Mouse (Mus musculus) brown adipose tissue, adult 24 weeks (tissue): ENCODE data around the gene Nras. TPM values are rescaled to one million over a fixed set of nuclear protein-coding genes. Genes with fewer than 3 reads are reported as not detected.
A peak's percentile ranks its signal among the peaks of the same experiment; 100 is the strongest.

ENCODE experiments used
- H3K27ac ChIP-seq: fragments of 200-500 bp; replicated peaks from 2 replicates; pipeline ENCODE4 v1.5.1; 2012; ENCODE audit warnings: low read depth, mild to moderate bottlenecking, low read length
- H3K4me1 ChIP-seq: fragments of 200-500 bp; 2 replicates; pipeline ENCODE4 v1.6.1; 2012; ENCODE audit warnings: low read length, mixed read lengths; ENCODE audit not compliant: control insufficient read depth, insufficient read depth, insufficient read length
- H3K4me3 ChIP-seq: fragments of 200-500 bp; 2 replicates; pipeline ENCODE4 v1.5.1; 2012; ENCODE audit warnings: low read depth, mild to moderate bottlenecking, low read length, moderate library complexity; ENCODE audit not compliant: insufficient read depth
- polyA plus RNA-seq: library from polyadenylated mRNA; stranded (reverse); fragments of >200 nt; gene quantifications from 2 replicates; pipeline ENCODE4 v1.2.4, GENCODE M21; 2012; ENCODE audit not compliant: missing spikeins, insufficient read depth, insufficient read length

Gene Nras
- polyA plus RNA-seq, 1 experiment, result 19.9 TPM

GRCm38 (mm10) chr3:103076476-103076875 lies 18.4 kb downstream of the Nras start:
- no peak overlapping the region for H3K27ac ChIP-seq
- H3K4me1 ChIP-seq, result no peaks in the 10 kb centered on the region
- H3K4me3 ChIP-seq, result no peak overlapping the region

- Histone ChIP-seq H3K4me1 (no peaks in the 10 kb centered on the region), H3K4me3 (no peak overlapping the region), H3K27ac (no peak overlapping the region)
Observed at GRCm38 (mm10) chr3:103079301-103079700, 21.2 kb downstream of the Nras start.

DNA sequence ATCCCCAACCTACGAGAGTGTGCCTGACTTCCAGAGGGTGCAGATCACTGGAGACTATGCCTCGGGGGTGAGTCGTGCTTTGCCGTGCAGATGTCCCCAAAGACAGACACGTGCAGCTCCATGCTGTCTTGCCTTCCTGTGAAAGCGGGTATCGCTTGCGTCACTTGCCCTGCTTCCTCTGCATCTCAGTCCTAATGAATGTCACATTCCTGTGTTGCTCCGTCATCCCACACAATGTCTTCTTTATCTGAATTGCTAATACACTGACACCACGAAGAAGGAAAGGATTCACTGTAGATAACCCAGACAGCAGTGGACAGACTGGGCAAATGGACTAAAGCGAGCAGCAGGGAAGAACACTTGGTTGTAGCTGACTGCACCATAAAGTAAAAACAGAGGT lies 23.0 kb downstream of the Nras start:
- Histone ChIP-seq H3K4me3 (no peak overlapping the region), H3K27ac (no peak overlapping the region)

GRCm38 (mm10) chr3:103081861-103082453 lies 23.9 kb downstream of the Nras start:
- no peak overlapping the region for H3K27ac ChIP-seq
- no peak overlapping the region for H3K4me3 ChIP-seq
- no peaks in the 10 kb centered on the region for H3K4me1 ChIP-seq

More for the DNA sequence above, 23.0 kb downstream of the Nras start:
- no peaks in the 10 kb centered on the region for H3K4me1 ChIP-seq

DNA sequence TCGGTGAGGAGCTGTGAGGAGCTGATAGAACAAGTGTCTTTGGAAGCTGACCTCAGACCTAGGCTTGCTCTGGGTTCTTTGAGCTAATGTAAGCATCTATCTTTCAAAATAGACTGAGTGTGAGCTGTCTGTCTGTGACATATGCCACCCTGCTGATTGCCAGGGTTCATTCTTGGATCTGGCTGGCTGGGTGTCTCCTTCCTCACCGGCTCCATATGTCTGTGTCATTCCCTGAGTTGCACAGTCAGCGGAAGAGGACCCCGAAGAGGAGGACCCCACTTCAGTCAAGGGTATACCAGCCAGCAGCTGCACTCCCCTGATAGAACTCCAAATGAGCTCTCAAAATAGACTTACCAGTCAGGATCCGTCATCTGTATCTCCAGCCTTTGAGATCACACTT lies 24.7 kb downstream of the Nras start:
- Histone ChIP-seq H3K4me1 (no peaks in the 10 kb centered on the region), H3K4me3 (no peak overlapping the region), H3K27ac (no peak overlapping the region)

DNA sequence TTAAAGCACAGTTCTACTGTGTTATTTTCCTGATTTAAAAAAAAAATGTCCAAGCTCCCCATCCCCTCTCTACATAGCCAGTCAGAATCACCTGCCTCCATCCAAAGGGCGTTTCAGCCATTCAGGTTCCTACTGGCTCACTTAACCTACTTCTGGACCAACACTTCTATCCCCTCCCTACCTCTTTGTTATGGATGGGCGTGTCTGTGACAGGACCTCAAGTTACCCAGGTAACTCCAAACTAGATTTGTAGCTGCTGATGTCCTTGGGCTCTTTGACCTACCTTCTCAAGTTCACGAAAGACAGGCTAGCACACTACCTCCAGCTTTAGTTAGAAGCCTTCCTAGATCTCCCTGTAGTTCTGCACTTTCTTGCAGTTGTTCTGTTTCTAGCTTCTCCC lies 27.9 kb downstream of the Nras start:
- Histone ChIP-seq H3K4me3 (no peak overlapping the region), H3K27ac (no peak overlapping the region), H3K4me1 (no peaks in the 10 kb centered on the region)

DNA sequence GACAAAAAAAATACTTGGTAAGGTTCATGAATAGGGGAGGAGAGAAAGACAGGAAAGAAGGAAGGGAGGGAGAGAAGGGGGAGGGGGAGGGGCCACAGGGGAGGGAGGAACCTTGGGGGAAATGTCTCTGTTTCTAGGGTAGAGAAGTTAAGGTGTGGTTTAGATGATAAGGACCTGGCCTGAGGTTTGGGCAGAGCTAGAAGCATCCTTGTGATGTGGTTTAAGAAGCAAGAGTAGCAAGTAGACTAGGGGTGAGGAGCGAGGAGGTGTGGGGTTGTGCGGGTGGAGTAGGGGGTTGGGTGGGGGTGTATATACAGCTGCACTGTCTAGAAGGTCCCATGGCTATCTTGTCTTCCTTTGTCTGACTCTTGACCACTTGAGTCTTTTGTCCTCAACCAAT lies 33.7 kb downstream of the Nras start:
- Histone ChIP-seq H3K4me3 (no peak overlapping the region), H3K4me1 (no peaks in the 10 kb centered on the region), H3K27ac (no peak overlapping the region)

DNA sequence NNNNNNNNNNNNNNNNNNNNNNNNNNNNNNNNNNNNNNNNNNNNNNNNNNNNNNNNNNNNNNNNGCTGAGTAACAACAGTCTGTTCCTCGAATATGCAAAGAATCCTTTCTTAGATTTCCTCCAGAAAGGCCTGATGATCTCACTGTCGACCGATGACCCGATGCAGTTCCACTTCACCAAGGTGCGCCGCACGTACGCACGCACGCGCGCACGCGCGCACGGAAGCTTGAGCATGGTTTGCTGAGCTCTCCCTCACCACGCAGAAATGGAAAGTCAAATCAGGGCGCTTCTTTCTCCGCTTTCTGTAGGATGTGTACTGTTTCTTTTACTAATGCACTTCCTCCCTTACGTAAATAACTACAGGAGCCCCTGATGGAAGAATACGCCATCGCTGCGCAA lies 40.6 kb downstream of the Nras start:
- 0 out of 2 replicates have a peak, but pooled peaks cover 2% of the 10 kb centered on the region for H3K4me1 ChIP-seq
- no peak overlapping the region for H3K4me3 ChIP-seq
- H3K27ac ChIP-seq, result no peak overlapping the region

DNA sequence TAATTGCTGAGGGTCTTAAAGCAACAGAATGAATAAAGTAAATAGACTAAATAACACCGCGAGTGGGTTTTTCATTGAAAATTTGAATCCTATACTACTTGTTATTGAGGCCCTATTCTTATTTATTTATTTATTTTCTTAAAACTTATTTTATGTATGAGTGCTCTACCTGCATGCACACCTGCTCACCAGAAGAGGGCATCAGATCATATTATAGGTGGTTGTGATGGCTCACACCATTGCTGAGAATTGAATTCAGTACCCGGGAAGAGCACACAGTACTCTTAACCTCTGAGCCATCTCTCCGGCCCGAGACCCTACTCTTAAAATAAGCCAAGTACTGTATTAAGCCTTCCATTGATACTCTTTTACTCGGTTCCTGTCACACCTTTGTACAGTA lies 41.6 kb downstream of the Nras start:
- Histone ChIP-seq H3K4me1 (0 out of 2 replicates have a peak, but pooled peaks cover 2% of the 10 kb centered on the region), H3K4me3 (no peak overlapping the region), H3K27ac (no peak overlapping the region)

- Histone ChIP-seq H3K4me1 (0 out of 2 replicates have a peak, but pooled peaks cover 2% of the 10 kb centered on the region), H3K4me3 (no peak overlapping the region), H3K27ac (no peak overlapping the region)
Observed at GRCm38 (mm10) chr3:103100735-103101134, 42.6 kb downstream of the Nras start.

- H3K4me3 ChIP-seq, result no peak overlapping the region
- no peak overlapping the region for H3K27ac ChIP-seq
- 0 out of 2 replicates have a peak, but pooled peaks cover 2% of the 10 kb centered on the region for H3K4me1 ChIP-seq
Observed at GRCm38 (mm10) chr3:103101194-103101593, 43.1 kb downstream of the Nras start.

DNA sequence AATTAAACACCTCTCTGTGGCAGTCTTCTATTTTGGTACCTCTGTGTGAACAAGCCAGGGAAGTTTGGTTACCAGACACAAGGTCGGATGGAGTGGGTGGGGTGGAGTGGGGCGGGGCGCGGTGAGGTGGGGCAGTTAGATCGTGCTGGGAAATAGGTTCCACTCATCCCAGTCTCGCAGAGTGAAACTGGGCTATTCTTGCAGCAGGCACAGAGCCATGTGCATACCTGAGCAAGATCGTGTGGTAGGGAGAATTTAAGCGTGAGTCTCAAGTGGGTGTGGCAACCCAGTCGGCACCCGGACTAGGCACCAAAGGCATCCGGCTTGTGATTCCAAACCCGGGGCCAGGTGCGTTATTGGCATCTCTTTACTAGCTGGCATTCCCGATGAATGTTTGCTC lies 43.8 kb downstream of the Nras start:
- Histone ChIP-seq H3K27ac (no peak overlapping the region), H3K4me1 (0 out of 2 replicates have a peak, but pooled peaks cover 2% of the 10 kb centered on the region), H3K4me3 (peak overlapping the region; percentile 64)

GRCm38 (mm10) chr3:103102454-103103390 lies 44.6 kb downstream of the Nras start, which contains the start of gene Dennd2c:
Gene Dennd2c, plus strand, starts transcription at chr3:103102604.
- Histone ChIP-seq H3K4me1 (0 out of 2 replicates have a peak, but pooled peaks cover 2% of the 10 kb centered on the region), H3K27ac (peak within 1 kb of the TSS; percentile 4; the same call in 1 of the 2 replicates), H3K4me3 (peak within 1 kb of the TSS; percentile 64)

- H3K4me1 ChIP-seq, result no peaks in the 10 kb centered on the region
- no peak overlapping the region for H3K4me3 ChIP-seq
- H3K27ac ChIP-seq, result no peak overlapping the region
Observed at GRCm38 (mm10) chr3:103107565-103108240, 49.6 kb downstream of the Nras start.

DNA sequence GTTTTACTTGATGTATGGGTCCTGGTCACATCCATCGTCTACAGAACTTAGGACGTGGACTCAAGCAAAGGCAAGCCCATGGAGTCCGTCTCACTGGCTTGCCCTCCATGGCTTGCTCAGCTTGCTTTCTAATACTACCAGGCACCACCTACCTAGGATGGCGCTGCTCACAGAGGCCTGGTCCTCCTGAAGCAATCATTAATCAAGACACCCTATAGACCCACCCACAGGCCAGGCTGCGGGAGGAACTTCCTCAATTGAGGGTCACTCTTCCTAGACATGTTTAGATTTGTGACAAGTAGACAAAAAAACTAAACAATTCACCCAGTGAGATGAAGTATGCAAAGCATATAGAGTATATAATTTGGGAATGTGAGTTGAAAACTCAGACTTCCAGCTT lies 54.1 kb downstream of the Nras start:
- H3K4me1 ChIP-seq, result no peaks in the 10 kb centered on the region

More for the DNA sequence above, 54.1 kb downstream of the Nras start:
- Histone ChIP-seq H3K27ac (no peak overlapping the region), H3K4me3 (no peak overlapping the region)
